Mouse (Mus musculus) adipose tissue, adult 10 weeks (tissue): ENCODE measurements around the gene Ddx42. TPM values are rescaled to one million over a fixed set of nuclear protein-coding genes. Genes with fewer than 3 reads are reported as not detected.

Source experiments
- polyA plus RNA-seq: library from polyadenylated mRNA; stranded (reverse); fragments of 350-450 nt; fragmentation: Illumina TruSeq; extraction: RNeasy Lipid Tissue Mini Kit (QIAGEN cat#74804); gene quantifications from one replicate; pipeline ENCODE4 v1.2.3, GENCODE M21; 2014; ENCODE audit warnings: low read depth, low replicate concordance

Gene Ddx42
- polyA plus RNA-seq, result 43.4 TPM

GRCm38 (mm10) chr11:106216730-106217490 lies at the start of gene Ddx42:
Gene Ddx42, plus strand, starts transcription at chr11:106216926.

GRCm38 (mm10) chr11:106202123-106202465 lies 14.6 kb upstream of the Ddx42 start, which contains the start of gene Strada:
Gene Strada, minus strand, starts transcription at chr11:106202168.

GRCm38 (mm10) chr11:106215927-106216729 lies 598 bp upstream of the Ddx42 start, which contains the start of gene Ccdc47:
Gene Ccdc47, minus strand, starts transcription at chr11:106216344.

GRCm38 (mm10) chr11:106255685-106256451 lies 39.1 kb downstream of the Ddx42 start, which contains the start of the genes Ftsj3 and Psmc5:
Gene Ftsj3, minus strand, starts transcription at chr11:106256079.
Gene Psmc5, plus strand, starts transcription at chr11:106256154.

GRCm38 (mm10) chr11:106272644-106273310 lies 56.1 kb downstream of the Ddx42 start, which contains the start of gene Smarcd2:
Gene Smarcd2, minus strand, starts transcription at chr11:106272972.

DNA sequence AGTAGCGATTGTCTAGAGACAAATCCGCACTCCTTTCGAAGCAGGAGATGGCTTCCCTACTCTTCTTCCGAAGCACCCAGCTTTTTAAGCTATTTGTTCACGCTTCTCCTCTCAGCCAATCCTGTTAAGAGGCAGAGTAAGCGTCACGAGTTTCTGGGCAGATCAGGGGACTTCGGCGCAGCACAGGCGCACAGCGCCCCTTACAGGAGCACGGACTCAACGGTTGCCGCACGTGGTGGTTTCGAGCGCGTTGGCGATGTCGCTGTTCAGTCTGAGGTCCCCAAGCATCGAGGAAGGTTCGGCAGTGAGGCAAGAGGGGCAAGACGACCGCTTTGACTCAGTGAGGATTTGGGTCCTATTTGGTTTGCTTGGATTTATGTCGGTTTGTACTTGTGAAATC lies 59.7 kb downstream of the Ddx42 start, which contains the start of gene Tcam1:
Tcam1 (plus strand) TSS at position 219 of the 400 bp plus-strand sequence.

Other genes with a start within 250 kb of the Ddx42 start
- 305 TPM for gene Ace, start 249.0 kb upstream of the Ddx42 start, polyA plus RNA-seq
- gene Ace3, start 222.3 kb upstream of the Ddx42 start, polyA plus RNA-seq, result 1.2 TPM
- 0.15 TPM for gene Kcnh6, start 208.8 kb upstream of the Ddx42 start, polyA plus RNA-seq
- 42.8 TPM for gene Dcaf7, start 180.1 kb upstream of the Ddx42 start, polyA plus RNA-seq
- gene Taco1, start 150.9 kb upstream of the Ddx42 start, polyA plus RNA-seq, result 12.3 TPM
- gene Map3k3, start 132.3 kb upstream of the Ddx42 start, polyA plus RNA-seq, result 39.8 TPM
- gene Gm10840, start 56.1 kb upstream of the Ddx42 start, polyA plus RNA-seq, result 4.8 TPM
- gene Limd2, start 56.1 kb upstream of the Ddx42 start, polyA plus RNA-seq, result 43.2 TPM
- gene Strada, start 14.8 kb upstream of the Ddx42 start, polyA plus RNA-seq, result 21.7 TPM
- 76.2 TPM for gene Ccdc47, start 582 bp upstream of the Ddx42 start, polyA plus RNA-seq
- 37.5 TPM for gene Ftsj3, start 39.2 kb downstream of the Ddx42 start, polyA plus RNA-seq
- 123 TPM for gene Psmc5, start 39.2 kb downstream of the Ddx42 start, polyA plus RNA-seq
- 55.6 TPM for gene Smarcd2, start 56.0 kb downstream of the Ddx42 start, polyA plus RNA-seq
- 2.4 TPM for gene Tcam1, start 59.7 kb downstream of the Ddx42 start, polyA plus RNA-seq
- gene Gh, start 84.9 kb downstream of the Ddx42 start, polyA plus RNA-seq, result not detected
- gene Cd79b, start 97.8 kb downstream of the Ddx42 start, polyA plus RNA-seq, result 0.97 TPM
- 0.22 TPM for gene Scn4a, start 136.4 kb downstream of the Ddx42 start, polyA plus RNA-seq
- gene Prr29, start 148.5 kb downstream of the Ddx42 start, polyA plus RNA-seq, result 5.2 TPM
- gene Icam2, start 171.1 kb downstream of the Ddx42 start, polyA plus RNA-seq, result 16.0 TPM